Mouse (Mus musculus): ENCODE measurements around the gene Pmm1. TPM values are rescaled to one million over a fixed set of nuclear protein-coding genes. Genes with fewer than 3 reads are reported as not detected.

Gene Pmm1
- polyA plus RNA-seq, 1 experiment, result 6.3 TPM

GRCm38 (mm10) chr15:81950716-81951115 is 10.0 kb downstream of the Pmm1 start:
- H3K9me3 ChIP-seq (ENCODE audit: control insufficient read depth, low read length), result peaks cover 4% of the 10 kb centered on the region; the same call in 1 of the 2 replicates
- peaks cover 11% of the 10 kb centered on the region for H3K4me1 ChIP-seq (ENCODE audit: control insufficient read depth)
- H3K36me3 ChIP-seq (ENCODE audit: control insufficient read depth), result peaks cover 46% of the 10 kb centered on the region
- no peak for TF ChIP-seq GATA1 (IDR thresholded peaks at IDR 0.05; ENCODE audit: low read length)
- no peak for TF ChIP-seq TAL1 (IDR thresholded peaks at IDR 0.05; ENCODE audit: low read length)
- no peaks in the 10 kb centered on the region for H3K27me3 ChIP-seq (ENCODE audit: control insufficient read depth)
- H3K4me3 ChIP-seq (replicated peaks), result no peak overlapping the region

GRCm38 (mm10) chr15:81949476-81950131 is 11.1 kb downstream of the Pmm1 start:
- Histone ChIP-seq H3K4me3 (replicated peaks) (no peak overlapping the region), H3K4me1 (ENCODE audit: control insufficient read depth) (peaks cover 11% of the 10 kb centered on the region), H3K27me3 (ENCODE audit: control insufficient read depth) (peaks cover 3% of the 10 kb centered on the region; the same call in 1 of the 2 replicates), H3K9me3 (ENCODE audit: control insufficient read depth, low read length) (peaks cover 4% of the 10 kb centered on the region; the same call in 1 of the 2 replicates), H3K36me3 (ENCODE audit: control insufficient read depth) (peaks cover 37% of the 10 kb centered on the region)
- TF ChIP-seq TAL1 (IDR thresholded peaks at IDR 0.05; ENCODE audit: low read length) (no peak), GATA1 (IDR thresholded peaks at IDR 0.05; ENCODE audit: low read length) (no peak)

- peaks cover 31% of the 10 kb centered on the region for H3K36me3 ChIP-seq (ENCODE audit: control insufficient read depth)
- H3K4me3 ChIP-seq (replicated peaks), result no peak overlapping the region
- TF ChIP-seq TAL1 (IDR thresholded peaks at IDR 0.05; ENCODE audit: low read length) (no peak), GATA1 (IDR thresholded peaks at IDR 0.05; ENCODE audit: low read length) (no peak)
- peaks cover 11% of the 10 kb centered on the region for H3K4me1 ChIP-seq (ENCODE audit: control insufficient read depth)
- H3K27me3 ChIP-seq (ENCODE audit: control insufficient read depth), result peaks cover 3% of the 10 kb centered on the region; the same call in 1 of the 2 replicates
- peaks cover 4% of the 10 kb centered on the region; the same call in 1 of the 2 replicates for H3K9me3 ChIP-seq (ENCODE audit: control insufficient read depth, low read length)
Measured at GRCm38 (mm10) chr15:81949076-81949475, 11.7 kb downstream of the Pmm1 start.

- H3K4me1 ChIP-seq (ENCODE audit: control insufficient read depth), result peaks cover 27% of the 10 kb centered on the region
- no peaks in the 10 kb centered on the region for H3K36me3 ChIP-seq (ENCODE audit: control insufficient read depth)
- peaks cover 4% of the 10 kb centered on the region; the same call in 1 of the 2 replicates for H3K9me3 ChIP-seq (ENCODE audit: control insufficient read depth, low read length)
- no peak for TF ChIP-seq TAL1 (IDR thresholded peaks at IDR 0.05; ENCODE audit: low read length)
- TF ChIP-seq GATA1 (IDR thresholded peaks at IDR 0.05; ENCODE audit: low read length), result no peak
- H3K4me3 ChIP-seq (replicated peaks), result no peak overlapping the region
- H3K27me3 ChIP-seq (ENCODE audit: control insufficient read depth), result peaks cover 8% of the 10 kb centered on the region
Measured at GRCm38 (mm10) chr15:81943176-81943749, 17.5 kb downstream of the Pmm1 start.

- H3K9me3 ChIP-seq (ENCODE audit: control insufficient read depth, low read length), result no peaks in the 10 kb centered on the region
- TF ChIP-seq TAL1 (IDR thresholded peaks at IDR 0.05; ENCODE audit: low read length) (no peak), GATA1 (IDR thresholded peaks at IDR 0.05; ENCODE audit: low read length) (no peak)
Measured at GRCm38 (mm10) chr15:81941010-81941409, 19.7 kb downstream of the Pmm1 start.

GRCm38 (mm10) chr15:81940219-81940618 is 20.5 kb downstream of the Pmm1 start:
- H3K4me1 ChIP-seq (ENCODE audit: control insufficient read depth), result peaks cover 37% of the 10 kb centered on the region
- TF ChIP-seq GATA1 (IDR thresholded peaks at IDR 0.05; ENCODE audit: low read length), result no peak
- no peak for TF ChIP-seq TAL1 (IDR thresholded peaks at IDR 0.05; ENCODE audit: low read length)
- H3K4me3 ChIP-seq (replicated peaks), result no peak overlapping the region
- H3K36me3 ChIP-seq (ENCODE audit: control insufficient read depth), result no peaks in the 10 kb centered on the region
- no peaks in the 10 kb centered on the region for H3K9me3 ChIP-seq (ENCODE audit: control insufficient read depth, low read length)
- H3K27me3 ChIP-seq (ENCODE audit: control insufficient read depth), result peaks cover 38% of the 10 kb centered on the region

More at GRCm38 (mm10) chr15:81941010-81941409, 19.7 kb downstream of the Pmm1 start:
- Histone ChIP-seq H3K4me3 (replicated peaks) (no peak overlapping the region), H3K36me3 (ENCODE audit: control insufficient read depth) (no peaks in the 10 kb centered on the region), H3K4me1 (ENCODE audit: control insufficient read depth) (peaks cover 37% of the 10 kb centered on the region), H3K27me3 (ENCODE audit: control insufficient read depth) (peaks cover 31% of the 10 kb centered on the region)

GRCm38 (mm10) chr15:81939774-81940173 is 21.0 kb downstream of the Pmm1 start:
- peaks cover 38% of the 10 kb centered on the region for H3K27me3 ChIP-seq (ENCODE audit: control insufficient read depth)
- no peaks in the 10 kb centered on the region for H3K9me3 ChIP-seq (ENCODE audit: control insufficient read depth, low read length)
- peaks cover 37% of the 10 kb centered on the region for H3K4me1 ChIP-seq (ENCODE audit: control insufficient read depth)
- no peak overlapping the region for H3K4me3 ChIP-seq (replicated peaks)
- TF ChIP-seq GATA1 (IDR thresholded peaks at IDR 0.05; ENCODE audit: low read length), result no peak
- no peak for TF ChIP-seq TAL1 (IDR thresholded peaks at IDR 0.05; ENCODE audit: low read length)
- no peaks in the 10 kb centered on the region for H3K36me3 ChIP-seq (ENCODE audit: control insufficient read depth)

GRCm38 (mm10) chr15:81939157-81939715 is 21.5 kb downstream of the Pmm1 start:
- Histone ChIP-seq H3K36me3 (ENCODE audit: control insufficient read depth) (no peaks in the 10 kb centered on the region), H3K9me3 (ENCODE audit: control insufficient read depth, low read length) (no peaks in the 10 kb centered on the region), H3K4me1 (ENCODE audit: control insufficient read depth) (peaks cover 37% of the 10 kb centered on the region), H3K27me3 (ENCODE audit: control insufficient read depth) (peaks cover 37% of the 10 kb centered on the region), H3K4me3 (replicated peaks) (no peak overlapping the region)
- TF ChIP-seq TAL1 (IDR thresholded peaks at IDR 0.05; ENCODE audit: low read length), result no peak
- TF ChIP-seq GATA1 (IDR thresholded peaks at IDR 0.05; ENCODE audit: low read length), result no peak

- no peaks in the 10 kb centered on the region for H3K36me3 ChIP-seq (ENCODE audit: control insufficient read depth)
- TF ChIP-seq GATA1 (IDR thresholded peaks at IDR 0.05; ENCODE audit: low read length) (no peak), TAL1 (IDR thresholded peaks at IDR 0.05; ENCODE audit: low read length) (no peak)
- H3K4me3 ChIP-seq (replicated peaks), result no peak overlapping the region
- H3K27me3 ChIP-seq (ENCODE audit: control insufficient read depth), result peaks cover 43% of the 10 kb centered on the region
- peaks cover 37% of the 10 kb centered on the region for H3K4me1 ChIP-seq (ENCODE audit: control insufficient read depth)
- H3K9me3 ChIP-seq (ENCODE audit: control insufficient read depth, low read length), result no peaks in the 10 kb centered on the region
Measured at GRCm38 (mm10) chr15:81938246-81938645, 22.5 kb downstream of the Pmm1 start.
